Mouse (Mus musculus): Measurements from ENCODE around the gene Gipc3. TPM values are rescaled to one million over a fixed set of nuclear protein-coding genes. Genes with fewer than 3 reads are reported as not detected.

Gipc3 gene
- polyA plus RNA-seq, 1 experiment, result 0.01 TPM

DNA sequence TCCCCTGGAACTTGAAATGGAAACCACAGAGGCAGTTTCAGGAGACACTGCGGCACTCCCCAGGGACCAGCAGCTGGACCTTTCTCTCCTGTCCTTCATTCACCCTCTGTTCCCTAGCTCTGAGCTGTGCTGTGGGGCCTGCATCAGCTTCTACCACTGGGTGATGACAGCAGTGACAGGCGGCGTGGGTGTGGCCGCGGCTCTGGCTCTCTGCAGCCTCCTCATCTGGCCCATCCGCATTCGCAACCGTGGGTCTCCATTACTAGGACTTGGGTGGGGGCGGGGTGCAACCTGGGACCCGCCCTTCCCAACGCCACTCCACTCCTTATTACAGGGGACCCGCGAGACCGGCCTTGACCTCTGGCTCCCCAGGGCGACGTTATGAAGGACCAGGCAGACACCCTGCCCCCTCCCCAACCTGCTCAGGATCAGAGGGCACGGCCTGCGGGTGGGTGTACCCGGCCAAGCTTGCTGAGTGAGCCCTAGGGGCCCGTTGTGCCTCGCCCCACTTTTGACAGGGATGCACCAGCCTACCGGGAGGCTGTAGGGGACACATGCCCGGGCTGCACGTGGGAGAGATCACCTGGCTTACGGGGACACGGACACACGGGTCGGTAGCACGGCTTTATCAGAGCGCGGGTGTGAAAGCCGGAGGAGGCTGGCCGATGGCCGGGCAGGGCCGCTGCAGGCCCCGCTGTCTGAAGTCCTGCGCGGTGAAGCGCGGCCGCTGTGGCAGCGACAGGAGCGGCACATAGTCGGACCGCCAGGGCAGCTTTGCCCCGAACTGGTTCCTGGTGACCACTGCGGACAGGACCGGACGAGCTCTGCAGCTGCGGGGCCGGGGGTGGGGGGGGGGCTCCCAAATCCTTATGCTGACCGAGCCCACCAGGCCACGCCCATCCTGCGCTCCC lies 20.6 kb upstream of the Gipc3 start:
- H3K36me3 ChIP-seq (ENCODE audit: control insufficient read depth), result peaks cover 99% of the 10 kb centered on the region
- peaks cover 2% of the 10 kb centered on the region; the same call in 1 of the 2 replicates for H3K9me3 ChIP-seq (ENCODE audit: control insufficient read depth, low read length)
- TF ChIP-seq TAL1 (IDR thresholded peaks at IDR 0.05; ENCODE audit: low read length) (no peak), GATA1 (IDR thresholded peaks at IDR 0.05; ENCODE audit: low read length) (no peak)
- H3K27me3 ChIP-seq (ENCODE audit: control insufficient read depth), result no peaks in the 10 kb centered on the region; the same call in 1 of the 2 replicates
- peaks cover 100% of the 10 kb centered on the region for H3K4me1 ChIP-seq (ENCODE audit: control insufficient read depth)
- H3K4me3 ChIP-seq (replicated peaks), result peak overlapping the region; percentile 57

GRCm38 (mm10) chr10:81362336-81362949 lies 19.4 kb upstream of the Gipc3 start:
- Histone ChIP-seq H3K36me3 (ENCODE audit: control insufficient read depth) (peaks cover 87% of the 10 kb centered on the region), H3K4me3 (replicated peaks) (peak overlapping the region; percentile 57), H3K9me3 (ENCODE audit: control insufficient read depth, low read length) (peaks cover 2% of the 10 kb centered on the region; the same call in 1 of the 2 replicates), H3K4me1 (ENCODE audit: control insufficient read depth) (peaks cover 100% of the 10 kb centered on the region), H3K27me3 (ENCODE audit: control insufficient read depth) (no peaks in the 10 kb centered on the region)
- TF ChIP-seq GATA1 (IDR thresholded peaks at IDR 0.05; ENCODE audit: low read length) (peak; percentile 71), TAL1 (IDR thresholded peaks at IDR 0.05; ENCODE audit: low read length) (peak; percentile 73)

DNA sequence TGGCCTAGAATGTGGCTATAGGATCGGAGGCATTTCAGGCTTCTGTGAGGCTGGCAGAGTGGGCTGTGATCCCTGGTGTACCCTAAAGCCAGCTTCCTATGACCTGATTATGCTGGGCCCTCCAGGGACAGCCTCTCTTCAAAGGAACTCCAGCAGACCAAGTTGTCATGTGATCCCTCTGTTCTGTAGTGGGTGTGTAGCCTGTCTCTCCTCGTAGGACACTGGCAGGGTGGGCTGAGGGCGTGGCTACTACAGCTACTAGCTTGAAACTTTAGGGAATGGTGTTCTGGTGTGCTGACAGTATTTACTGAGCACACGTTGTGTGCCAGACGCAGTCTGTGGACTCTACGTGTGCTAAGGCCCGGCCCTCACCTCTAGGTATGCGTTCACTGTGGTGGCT lies 17.7 kb upstream of the Gipc3 start:
- Histone ChIP-seq H3K4me3 (replicated peaks) (peak overlapping the region; percentile 35), H3K27me3 (ENCODE audit: control insufficient read depth) (no peaks in the 10 kb centered on the region), H3K9me3 (ENCODE audit: control insufficient read depth, low read length) (peaks cover 2% of the 10 kb centered on the region; the same call in 1 of the 2 replicates), H3K4me1 (ENCODE audit: control insufficient read depth) (peaks cover 96% of the 10 kb centered on the region), H3K36me3 (ENCODE audit: control insufficient read depth) (peaks cover 70% of the 10 kb centered on the region)
- TF ChIP-seq GATA1 (IDR thresholded peaks at IDR 0.05; ENCODE audit: low read length) (no peak), TAL1 (IDR thresholded peaks at IDR 0.05; ENCODE audit: low read length) (no peak)

- Histone ChIP-seq H3K27me3 (ENCODE audit: control insufficient read depth) (no peaks in the 10 kb centered on the region), H3K4me3 (replicated peaks) (peak overlapping the region; percentile 86), H3K9me3 (ENCODE audit: control insufficient read depth, low read length) (peaks cover 2% of the 10 kb centered on the region; the same call in 1 of the 2 replicates), H3K36me3 (ENCODE audit: control insufficient read depth) (peaks cover 51% of the 10 kb centered on the region), H3K4me1 (ENCODE audit: control insufficient read depth) (peaks cover 91% of the 10 kb centered on the region)
- TF ChIP-seq TAL1 (IDR thresholded peaks at IDR 0.05; ENCODE audit: low read length) (no peak), GATA1 (IDR thresholded peaks at IDR 0.05; ENCODE audit: low read length) (no peak)
These were observed 15.8 kb upstream of the Gipc3 start for GRCm38 (mm10) chr10:81358841-81359240.

DNA sequence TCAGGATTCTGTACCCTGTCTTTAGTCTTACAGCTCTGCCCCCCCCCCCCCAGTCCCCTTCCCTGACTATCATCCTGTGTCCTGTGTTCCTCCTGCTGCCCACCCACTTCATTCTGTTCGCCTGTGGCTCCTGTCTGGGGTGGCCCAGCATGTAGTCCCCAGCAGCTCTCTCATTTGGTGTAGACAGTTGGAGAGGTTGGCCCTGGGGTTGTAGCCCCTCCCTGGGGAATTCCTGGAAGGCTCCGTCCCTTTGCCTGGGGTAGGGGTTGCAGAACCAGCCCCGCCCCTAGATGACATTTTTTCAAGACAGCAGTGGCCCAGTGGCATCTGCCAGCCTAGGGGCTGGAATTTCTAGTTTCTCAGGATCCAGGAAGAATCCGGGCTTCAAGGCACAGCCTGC lies 15.1 kb upstream of the Gipc3 start:
- TF ChIP-seq GATA1 (IDR thresholded peaks at IDR 0.05; ENCODE audit: low read length) (no peak), TAL1 (IDR thresholded peaks at IDR 0.05; ENCODE audit: low read length) (no peak)
- Histone ChIP-seq H3K9me3 (ENCODE audit: control insufficient read depth, low read length) (no peaks in the 10 kb centered on the region), H3K4me3 (replicated peaks) (peak overlapping the region; percentile 86), H3K4me1 (ENCODE audit: control insufficient read depth) (peaks cover 88% of the 10 kb centered on the region), H3K36me3 (ENCODE audit: control insufficient read depth) (peaks cover 45% of the 10 kb centered on the region), H3K27me3 (ENCODE audit: control insufficient read depth) (no peaks in the 10 kb centered on the region)

GRCm38 (mm10) chr10:81356991-81357844 lies 14.2 kb upstream of the Gipc3 start, which contains the start of gene Mfsd12:
Mfsd12 (plus strand) TSS chr10:81357491.
- no peaks in the 10 kb centered on the region for H3K27me3 ChIP-seq (ENCODE audit: control insufficient read depth)
- peak within 1 kb of the TSS; percentile 86 for H3K4me3 ChIP-seq (replicated peaks)
- H3K4me1 ChIP-seq (ENCODE audit: control insufficient read depth), result peaks cover 87% of the 10 kb centered on the region
- peaks cover 35% of the 10 kb centered on the region for H3K36me3 ChIP-seq (ENCODE audit: control insufficient read depth)
- H3K9me3 ChIP-seq (ENCODE audit: control insufficient read depth, low read length), result no peaks in the 10 kb centered on the region
- TF ChIP-seq GATA1 (IDR thresholded peaks at IDR 0.05; ENCODE audit: low read length), result no peak
- no peak for TF ChIP-seq TAL1 (IDR thresholded peaks at IDR 0.05; ENCODE audit: low read length)

GRCm38 (mm10) chr10:81356352-81356990 lies 13.4 kb upstream of the Gipc3 start:
- no peaks in the 10 kb centered on the region for H3K9me3 ChIP-seq (ENCODE audit: control insufficient read depth, low read length)
- TF ChIP-seq TAL1 (IDR thresholded peaks at IDR 0.05; ENCODE audit: low read length) (no peak), GATA1 (IDR thresholded peaks at IDR 0.05; ENCODE audit: low read length) (no peak)
- peaks cover 28% of the 10 kb centered on the region for H3K36me3 ChIP-seq (ENCODE audit: control insufficient read depth)
- H3K4me3 ChIP-seq (replicated peaks), result peak overlapping the region; percentile 86
- H3K4me1 ChIP-seq (ENCODE audit: control insufficient read depth), result peaks cover 87% of the 10 kb centered on the region
- no peaks in the 10 kb centered on the region for H3K27me3 ChIP-seq (ENCODE audit: control insufficient read depth)

- TF ChIP-seq TAL1 (IDR thresholded peaks at IDR 0.05; ENCODE audit: low read length), result no peak
- Histone ChIP-seq H3K9me3 (ENCODE audit: control insufficient read depth, low read length) (no peaks in the 10 kb centered on the region), H3K4me1 (ENCODE audit: control insufficient read depth) (peaks cover 87% of the 10 kb centered on the region), H3K36me3 (ENCODE audit: control insufficient read depth) (peaks cover 18% of the 10 kb centered on the region), H3K4me3 (replicated peaks) (no peak overlapping the region), H3K27me3 (ENCODE audit: control insufficient read depth) (no peaks in the 10 kb centered on the region)
These were observed 12.5 kb upstream of the Gipc3 start for GRCm38 (mm10) chr10:81355533-81355932.
